Mouse (Mus musculus): Measurements from ENCODE around the gene Brd7. TPM values are rescaled to one million over a fixed set of nuclear protein-coding genes. Genes with fewer than 3 reads are reported as not detected.
A peak's percentile ranks its signal among the peaks of the same experiment; 100 is the strongest.

The Brd7 gene
- total RNA-seq (2021), result 10 to 100 TPM; 60.7 to 81.2 TPM
- 7.0 and 7.2 TPM in 2 replicates for polyA plus RNA-seq (2012; rRNA removed)
- long read RNA-seq, transcript Brd7-201 (17 exons, 3,625 nt), result major isoform, 48 of 65 reads
- long read RNA-seq, partial matches to known transcripts, result 13 of 65 reads
- long read RNA-seq, other reads (novel, unspliced or antisense), result 4 of 65 reads

- peak; percentile 94 for DNase-seq
Measured at GRCm38 (mm10) chr8:88361708-88362428, at the start of gene Brd7. Brd7 (minus strand) TSS chr8:88362194.

GRCm38 (mm10) chr8:88411461-88411860 is 49.5 kb upstream of the Brd7 start:
- no peak for DNase-seq

GRCm38 (mm10) chr8:88409401-88409940 is 47.5 kb upstream of the Brd7 start:
- DNase-seq, result peak; percentile 76

DNA sequence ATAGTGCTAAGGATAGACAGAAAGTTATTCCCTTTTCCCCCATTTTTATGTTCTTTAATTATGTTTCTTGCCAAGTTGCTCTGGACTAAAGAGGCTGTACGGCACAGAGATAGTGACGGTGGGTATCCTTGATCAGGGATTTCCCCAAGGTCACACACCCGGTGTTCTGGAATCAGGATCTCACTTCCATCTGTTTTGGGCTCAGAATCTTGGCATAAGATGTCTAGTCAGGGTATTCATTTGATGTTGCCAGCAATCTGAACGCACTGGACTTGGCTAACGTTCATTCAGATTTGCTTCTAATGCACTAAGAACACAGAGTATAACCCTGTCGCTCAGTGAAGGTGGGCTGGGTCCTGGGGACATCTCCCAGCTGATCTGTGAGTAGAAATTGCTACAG is 45.7 kb upstream of the Brd7 start:
- DNase-seq, result no peak

- DNase-seq, result no peak
Measured at GRCm38 (mm10) chr8:88398060-88398459, 36.1 kb upstream of the Brd7 start.

DNA sequence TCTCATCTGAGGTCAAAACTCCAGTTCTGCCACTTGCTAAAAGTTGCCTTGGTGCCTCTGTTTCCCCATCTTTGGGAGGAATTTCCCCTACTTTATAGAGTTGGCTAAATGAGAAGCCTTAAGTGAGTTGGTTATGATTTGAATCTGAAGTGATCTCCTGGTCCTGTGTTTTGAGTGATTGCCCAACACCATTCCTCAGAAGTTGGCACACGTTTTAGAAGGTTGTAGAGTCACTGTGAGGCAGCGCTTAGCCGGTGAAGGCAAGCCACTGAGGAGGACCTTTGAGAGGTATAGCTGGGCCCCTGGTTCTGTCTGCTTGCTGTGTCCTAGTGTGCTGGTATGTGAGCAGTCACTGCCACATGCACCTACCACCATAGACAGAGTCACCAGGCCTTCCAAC is 31.3 kb upstream of the Brd7 start:
- no peak for DNase-seq

- no peak for DNase-seq
Measured at GRCm38 (mm10) chr8:88390749-88391148, 28.8 kb upstream of the Brd7 start.

DNA sequence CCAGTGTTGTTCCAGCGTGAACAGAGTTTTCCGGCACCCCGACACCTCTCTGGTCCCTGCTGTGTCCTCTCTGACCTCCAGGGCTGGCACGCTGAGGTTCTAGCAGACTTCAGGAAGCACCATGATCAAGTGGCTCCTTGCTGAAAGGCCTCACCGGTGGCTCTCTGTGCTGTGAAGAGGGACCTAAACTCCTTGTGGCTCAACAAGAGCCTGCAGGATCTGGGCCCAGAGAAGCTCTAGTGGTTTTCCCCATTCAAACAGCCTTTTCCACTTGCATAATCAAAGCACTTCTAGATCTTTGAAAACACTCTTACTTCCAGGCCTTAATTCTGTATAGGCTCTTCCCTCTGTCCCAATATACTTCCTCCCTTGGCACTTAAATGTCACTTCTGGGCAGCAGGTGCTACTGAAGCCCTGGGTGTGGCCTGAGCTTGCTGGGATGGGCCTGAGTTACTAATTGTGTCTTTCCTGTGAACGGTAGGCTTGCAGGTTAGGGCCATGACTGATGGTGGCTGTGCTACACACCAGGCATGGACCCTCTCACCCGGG is 26.8 kb upstream of the Brd7 start:
- no peak for DNase-seq

GRCm38 (mm10) chr8:88387874-88388273 is 25.9 kb upstream of the Brd7 start:
- DNase-seq, result no peak

- no peak for DNase-seq
Measured at GRCm38 (mm10) chr8:88383164-88383556, 21.2 kb upstream of the Brd7 start.

- DNase-seq, result no peak
Measured at GRCm38 (mm10) chr8:88382311-88383163, 20.5 kb upstream of the Brd7 start.

- no peak for DNase-seq
Measured at GRCm38 (mm10) chr8:88380497-88380896, 18.5 kb upstream of the Brd7 start.

- peak; percentile 70 for DNase-seq
Measured at GRCm38 (mm10) chr8:88376836-88377582, 15.0 kb upstream of the Brd7 start.

- DNase-seq, result no peak
Measured at GRCm38 (mm10) chr8:88371522-88371921, 9.5 kb upstream of the Brd7 start.

DNA sequence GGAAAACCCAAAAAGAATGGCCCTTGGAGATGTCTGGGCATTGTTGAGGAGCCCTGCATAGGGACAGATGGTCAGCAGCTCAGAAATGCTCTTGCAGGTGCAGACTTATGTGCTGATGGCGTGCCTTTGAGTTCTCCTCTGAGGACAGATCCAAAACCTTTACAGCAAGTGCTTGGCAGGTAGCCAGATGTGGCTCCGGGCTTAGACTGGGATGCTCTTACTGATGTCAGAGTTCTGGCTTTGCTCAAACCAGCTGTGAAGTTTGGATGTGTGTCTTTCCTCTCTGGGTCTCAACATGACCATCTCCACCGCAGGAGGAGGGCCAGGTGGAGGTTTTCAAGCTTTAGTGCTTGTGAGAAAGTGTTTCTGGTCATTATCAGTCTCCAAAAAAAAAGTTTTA is 7.8 kb upstream of the Brd7 start:
- no peak for DNase-seq

- peak; percentile 45 for DNase-seq
Measured at GRCm38 (mm10) chr8:88369221-88369620, 7.2 kb upstream of the Brd7 start.

DNA sequence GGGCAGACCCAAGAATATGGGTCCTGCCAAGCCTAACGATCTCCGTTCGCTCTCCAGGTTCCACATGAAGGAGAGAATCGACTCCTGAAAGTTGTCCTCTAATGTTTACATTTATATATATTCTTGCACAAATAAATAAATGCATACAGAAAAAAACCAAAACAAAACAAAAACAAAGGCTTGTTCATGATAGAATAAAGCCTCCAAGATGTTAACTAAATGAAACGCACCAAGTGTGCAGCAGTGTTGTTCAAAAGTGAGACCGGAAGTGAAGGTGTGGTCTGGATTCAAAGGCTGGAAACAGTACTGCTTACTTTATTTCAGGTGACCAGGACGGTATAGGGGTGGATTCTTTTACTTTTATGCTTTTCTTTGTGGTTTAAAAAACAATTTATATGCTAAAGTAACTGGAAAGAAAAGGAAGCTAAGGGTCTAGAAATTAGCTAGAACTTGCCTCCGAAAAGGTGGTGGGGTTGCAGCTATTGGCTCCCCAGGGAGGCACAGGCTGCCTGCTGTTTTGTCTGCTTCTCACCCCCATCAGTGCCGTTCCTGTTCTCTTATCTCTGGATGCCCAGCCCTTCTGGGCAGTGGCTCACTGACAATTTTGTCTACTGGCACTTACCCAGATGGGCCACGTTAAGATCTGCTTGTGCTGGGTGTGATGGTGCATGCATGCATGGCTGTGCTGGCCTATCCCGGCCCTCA is 604 bp upstream of the Brd7 start:
- peak; percentile 25 for DNase-seq

GRCm38 (mm10) chr8:88361044-88361707 is 818 bp downstream of the Brd7 start:
- peak; percentile 27 for DNase-seq

DNA sequence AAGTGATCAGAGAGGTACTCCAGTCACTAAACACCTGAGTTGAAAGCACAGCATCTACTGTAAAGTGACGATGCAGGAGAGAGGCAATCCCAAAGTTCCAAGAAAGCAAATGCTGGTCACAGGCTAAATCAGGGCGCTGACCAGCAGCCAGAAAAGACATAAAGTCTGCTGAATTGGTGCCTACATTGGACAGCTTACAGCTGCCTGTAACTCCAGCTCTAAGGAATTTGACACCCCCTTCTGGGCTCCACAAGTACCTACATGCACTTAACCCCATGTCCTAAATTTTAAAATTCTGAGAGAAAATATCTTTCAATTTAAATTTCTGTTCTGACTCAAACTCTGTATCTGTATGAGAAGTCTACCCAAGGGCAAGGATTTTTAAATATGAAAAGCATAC is 2.0 kb downstream of the Brd7 start:
- no peak for DNase-seq

GRCm38 (mm10) chr8:88357946-88358345 is 4.0 kb downstream of the Brd7 start:
- no peak for DNase-seq

Data from adrenal gland, adult 2 months (tissue).